8 mouse cellular contexts compared by ENCODE assay signal in genomic region chr11:80301316-80302045, GRCm38 (mm10). TPM values are rescaled to one million over a fixed set of nuclear protein-coding genes. Genes with fewer than 3 reads are reported as not detected.
A peak's percentile ranks its signal among the peaks of the same experiment; 100 is the strongest.
DNase-seq lines count a peak whose midpoint lies in the region; ATAC-seq and TF ChIP-seq lines count a peak whose summit lies in the region.

No protein-coding gene starts in this region.

- no peaks in the 10 kb centered on the region for H3K36me3 ChIP-seq in hindbrain, postnatal 0 days (ENCODE audit: insufficient read depth, low read length)
- no peaks in the 10 kb centered on the region for H3K36me3 ChIP-seq in liver, embryonic 12.5 days

- TF ChIP-seq CTCF in hindbrain, postnatal 0 days (IDR thresholded peaks at IDR 0.05; ENCODE audit: low read depth) = peak; percentile 53

- peak overlapping the region; percentile 60; the same call in 1 of the 2 replicates for H3K27ac ChIP-seq in hindbrain, postnatal 0 days
- H3K27ac ChIP-seq in liver, embryonic 12.5 days = no peak overlapping the region

- peak overlapping the region; percentile 66 for H3K4me3 ChIP-seq in hindbrain, postnatal 0 days (ENCODE audit: low read length)
- H3K4me3 ChIP-seq in liver, embryonic 12.5 days = peak overlapping the region; percentile 55

- ATAC-seq in hindbrain, postnatal 0 days = peak; percentile 60
- 0 out of 2 replicates have a peak, but pooled peaks have one; percentile 5 for ATAC-seq in liver, embryonic 12.5 days

- H3K4me1 ChIP-seq in hindbrain, postnatal 0 days (ENCODE audit: insufficient read depth, low read length) = no peaks in the 10 kb centered on the region
- peaks cover 27% of the 10 kb centered on the region for H3K4me1 ChIP-seq in liver, embryonic 12.5 days

- under 1% methylated on average over 51 of the region's 53 CpGs for WGBS in hindbrain, postnatal 0 days
- WGBS in liver, embryonic 12.5 days (ENCODE audit: insufficient replicate concordance) = under 1% methylated on average over 53 of the region's 53 CpGs

- no peaks in the 10 kb centered on the region for H3K9me3 ChIP-seq in hindbrain, postnatal 0 days (ENCODE audit: low read length)
- 0 out of 2 replicates have a peak, but pooled peaks cover 5% of the 10 kb centered on the region for H3K9me3 ChIP-seq in liver, embryonic 12.5 days (replicated peaks)

- H3K4me2 ChIP-seq in hindbrain, postnatal 0 days (ENCODE audit: low read depth, low read length) = peak overlapping the region; percentile 99
- peak overlapping the region; percentile 80 for H3K4me2 ChIP-seq in liver, embryonic 12.5 days

- DNase-seq in right cerebral cortex, postnatal 10 days (ENCODE audit: low spot score in 2 of 2) = peak; percentile 61 to 62
- DNase-seq in right cerebral cortex, adult 2 months (ENCODE audit: low spot score in 2 of 2) = no peak
- peak; percentile 50 to 68 for DNase-seq in cerebellum, postnatal 14 days
- DNase-seq in gastrocnemius, postnatal 25 days = peak; percentile 68
- DNase-seq in hindbrain, postnatal 0 days (ENCODE audit: low spot score) = peak; percentile 81
- DNase-seq in naive thymus-derived CD4-positive, alpha-beta T cell, adult 2 months (ENCODE audit: low read depth) = peak; percentile 56
- peak; percentile 18 for DNase-seq in thymus, postnatal 0 days (ENCODE audit: low spot score)

- H3K27me3 ChIP-seq in hindbrain, postnatal 0 days (ENCODE audit: insufficient read depth, low read length) = no peaks in the 10 kb centered on the region
- H3K27me3 ChIP-seq in liver, embryonic 12.5 days (replicated peaks) = peaks cover 91% of the 10 kb centered on the region

- H3K9ac ChIP-seq in hindbrain, postnatal 0 days (replicated peaks; ENCODE audit: low read length) = peak overlapping the region; percentile 63
- no peak overlapping the region for H3K9ac ChIP-seq in liver, embryonic 12.5 days

RNA-seq across cellular contexts. Expression of gene Rhbdl3, which starts 0.8 kb away (rescaled TPM):
- total RNA-seq in gastrocnemius, postnatal 25 days (2021) = 1 to 10 TPM; 6.9 to 7.1 TPM
- 5.5 and 7.5 TPM in 2 replicates for total RNA-seq in hindbrain, postnatal 0 days (2014; rRNA removed)
- 2.5 and 2.7 TPM in 2 replicates for polyA plus RNA-seq in hindbrain, postnatal 0 days (2015; fragmentation: Nextera tagmentation; extraction: Ambion mirVana)
- 0.18 and 0.29 TPM in 2 replicates for polyA plus RNA-seq in liver, embryonic 12.5 days (2016; fragmentation: Nextera tagmentation; extraction: Ambion mirVana)
- 6.3 and 6.8 TPM in 2 replicates for polyA plus RNA-seq in thymus, postnatal 0 days (2015; fragmentation: Nextera tagmentation; extraction: Ambion mirVana)

Comparison
In these comparisons a context has a peak if more than half of its experiments do, and no peak if none do; other contexts are left out.
1. DNase-seq: peak in right cerebral cortex, postnatal 10 days (2 of 2), cerebellum, postnatal 14 days (2 of 2), gastrocnemius, postnatal 25 days (single experiment), hindbrain, postnatal 0 days (single experiment), naive thymus-derived CD4-positive, alpha-beta T cell, adult 2 months (single experiment) and thymus, postnatal 0 days (single experiment); none in right cerebral cortex, adult 2 months (0 of 2).